Mouse (Mus musculus): ENCODE measurements around the gene Tomm20l. TPM values are rescaled to one million over a fixed set of nuclear protein-coding genes. Genes with fewer than 3 reads are reported as not detected.
"Not testable (repeated sequence)": the region's sequence is repeated elsewhere in the genome, so short reads cannot be mapped to it uniquely, and the experiment has no call there.

Gene Tomm20l
- polyA plus RNA-seq (2015; fragmentation: Nextera tagmentation; extraction: Ambion mirVana) = not detected in 2 replicates

GRCm38 (mm10) chr12:71111331-71111730 is at the start of gene Tomm20l:
TSS of gene Tomm20l (plus strand) at chr12:71111428.
- Histone ChIP-seq H3K36me3 (no peaks in the 10 kb centered on the region), H3K27me3 (peaks cover 8% of the 10 kb centered on the region), H3K27ac (no peak within 1 kb of the TSS), H3K4me1 (peaks cover 10% of the 10 kb centered on the region; the same call in 1 of the 2 replicates), H3K4me2 (peak within 1 kb of the TSS; percentile 60), H3K4me3 (peak within 1 kb of the TSS; percentile 32), H3K9me3 (no peaks in the 10 kb centered on the region), H3K9ac (peak within 1 kb of the TSS; percentile 62)
- WGBS = 6% methylated on average over 33 of the region's 33 CpGs
- no peak for ATAC-seq (ENCODE audit: insufficient number of reproducible peaks, insufficient read depth, low FRiP score, low TSS enrichment, low read depth)

GRCm38 (mm10) chr12:71069846-71070245 is 41.4 kb upstream of the Tomm20l start:
- no peak overlapping the region for H3K4me2 ChIP-seq
- peaks cover 83% of the 10 kb centered on the region for H3K36me3 ChIP-seq
- WGBS = 92% methylated on average over 17 of the region's 17 CpGs
- no peaks in the 10 kb centered on the region for H3K27me3 ChIP-seq
- H3K9me3 ChIP-seq = no peaks in the 10 kb centered on the region
- H3K4me3 ChIP-seq = no peak overlapping the region
- H3K4me1 ChIP-seq = no peaks in the 10 kb centered on the region
- no peak for ATAC-seq (ENCODE audit: insufficient number of reproducible peaks, insufficient read depth, low FRiP score, low TSS enrichment, low read depth)
- no peak overlapping the region for H3K9ac ChIP-seq
- H3K27ac ChIP-seq = no peak overlapping the region

GRCm38 (mm10) chr12:71072048-71072447 is 39.2 kb upstream of the Tomm20l start:
- H3K9ac ChIP-seq = no peak overlapping the region
- no peak overlapping the region for H3K27ac ChIP-seq
- H3K4me3 ChIP-seq = no peak overlapping the region
- peaks cover 85% of the 10 kb centered on the region for H3K36me3 ChIP-seq
- H3K27me3 ChIP-seq = no peaks in the 10 kb centered on the region
- no peak for ATAC-seq (ENCODE audit: insufficient number of reproducible peaks, insufficient read depth, low FRiP score, low TSS enrichment, low read depth)
- 93% methylated on average over 4 of the region's 4 CpGs for WGBS
- no peak overlapping the region for H3K4me2 ChIP-seq
- no peaks in the 10 kb centered on the region for H3K4me1 ChIP-seq
- no peaks in the 10 kb centered on the region for H3K9me3 ChIP-seq

DNA sequence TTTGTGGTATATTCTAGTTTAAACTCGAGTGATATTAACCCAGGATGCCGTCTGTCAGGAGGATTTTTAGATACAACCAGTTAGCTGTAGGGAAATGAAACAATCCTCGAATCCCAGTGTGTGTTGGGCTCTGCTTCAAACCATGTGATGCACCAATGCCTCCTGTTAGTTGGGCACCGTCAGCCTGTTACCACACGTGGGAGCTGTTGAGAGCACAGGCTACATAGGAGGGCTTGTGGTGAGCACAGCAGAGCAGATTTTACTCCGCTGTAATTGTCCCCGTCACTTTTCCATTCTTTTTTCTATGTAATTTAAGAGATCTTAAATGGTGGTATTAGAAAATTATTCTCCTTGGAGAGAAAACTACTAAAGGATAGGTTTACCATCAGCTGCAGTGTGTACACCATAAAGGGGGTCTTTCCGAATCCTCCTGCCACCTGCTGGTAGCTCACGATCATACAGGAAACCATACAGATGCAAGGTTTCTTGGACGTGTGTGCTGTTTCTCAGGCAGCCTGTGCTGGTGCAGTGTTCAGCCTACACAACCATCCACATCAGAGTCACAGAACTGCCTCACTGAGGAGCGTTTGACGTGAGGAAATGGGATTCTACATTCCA is 38.0 kb upstream of the Tomm20l start:
- Histone ChIP-seq H3K4me2 (no peak overlapping the region), H3K27me3 (no peaks in the 10 kb centered on the region), H3K4me1 (no peaks in the 10 kb centered on the region), H3K9ac (no peak overlapping the region), H3K27ac (no peak overlapping the region), H3K4me3 (no peak overlapping the region), H3K9me3 (no peaks in the 10 kb centered on the region), H3K36me3 (peaks cover 73% of the 10 kb centered on the region)
- 63% methylated on average over 12 of the region's 12 CpGs for WGBS
- no peak for ATAC-seq (ENCODE audit: insufficient number of reproducible peaks, insufficient read depth, low FRiP score, low TSS enrichment, low read depth)

DNA sequence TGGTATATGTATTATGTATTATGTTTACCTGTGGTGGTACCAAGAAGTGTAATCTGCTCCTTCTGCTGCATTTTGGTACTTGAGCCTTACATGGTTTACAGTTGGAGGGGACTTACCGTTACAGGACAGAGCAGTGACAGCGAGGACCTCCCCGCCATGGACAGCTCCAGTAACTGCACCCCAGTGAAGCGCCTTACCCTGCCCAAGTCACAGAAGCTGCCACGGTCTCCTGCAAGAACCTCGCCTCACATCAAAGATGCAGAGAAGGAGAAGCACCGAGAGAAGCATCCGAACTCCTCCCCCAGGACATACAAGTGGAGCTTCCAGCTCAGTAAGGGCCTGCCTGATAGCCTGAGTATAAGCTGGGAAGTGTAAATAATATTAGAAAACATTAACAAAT is 24.9 kb upstream of the Tomm20l start:
- Histone ChIP-seq H3K4me2 (no peak overlapping the region), H3K27me3 (no peaks in the 10 kb centered on the region), H3K9ac (no peak overlapping the region), H3K4me1 (no peaks in the 10 kb centered on the region), H3K27ac (no peak overlapping the region), H3K36me3 (peaks cover 24% of the 10 kb centered on the region), H3K9me3 (no peaks in the 10 kb centered on the region), H3K4me3 (no peak overlapping the region)
- WGBS = 87% methylated on average over 8 of the region's 8 CpGs
- no peak for ATAC-seq (ENCODE audit: insufficient number of reproducible peaks, insufficient read depth, low FRiP score, low TSS enrichment, low read depth)

DNA sequence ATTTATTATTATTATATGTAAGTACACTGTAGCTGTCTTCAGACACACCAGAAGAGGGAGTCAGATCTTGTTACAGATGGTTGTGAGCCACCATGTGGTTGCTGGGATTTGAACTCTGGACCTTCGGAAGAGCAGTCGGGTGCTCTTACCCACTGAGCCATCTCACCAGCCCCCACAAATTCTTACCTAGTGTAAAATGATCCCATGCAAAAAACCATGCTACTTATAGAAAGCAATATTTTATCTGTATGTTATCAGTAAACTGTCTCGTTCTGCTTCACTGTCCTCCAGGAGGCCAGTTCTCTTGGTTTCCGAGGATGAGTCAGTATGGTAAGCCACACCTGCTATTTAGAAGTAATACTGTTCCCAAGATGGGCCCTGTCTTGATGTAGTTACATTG is 7.0 kb upstream of the Tomm20l start:
- not testable (repeated sequence) for H3K4me1 ChIP-seq; H3K4me3 ChIP-seq; ATAC-seq (ENCODE audit: insufficient number of reproducible peaks, insufficient read depth, low FRiP score, low TSS enrichment, low read depth); H3K36me3 ChIP-seq; H3K9ac ChIP-seq; H3K27ac ChIP-seq; H3K4me2 ChIP-seq; H3K9me3 ChIP-seq; H3K27me3 ChIP-seq
- 84% methylated on average over 4 of the region's 4 CpGs for WGBS

DNA sequence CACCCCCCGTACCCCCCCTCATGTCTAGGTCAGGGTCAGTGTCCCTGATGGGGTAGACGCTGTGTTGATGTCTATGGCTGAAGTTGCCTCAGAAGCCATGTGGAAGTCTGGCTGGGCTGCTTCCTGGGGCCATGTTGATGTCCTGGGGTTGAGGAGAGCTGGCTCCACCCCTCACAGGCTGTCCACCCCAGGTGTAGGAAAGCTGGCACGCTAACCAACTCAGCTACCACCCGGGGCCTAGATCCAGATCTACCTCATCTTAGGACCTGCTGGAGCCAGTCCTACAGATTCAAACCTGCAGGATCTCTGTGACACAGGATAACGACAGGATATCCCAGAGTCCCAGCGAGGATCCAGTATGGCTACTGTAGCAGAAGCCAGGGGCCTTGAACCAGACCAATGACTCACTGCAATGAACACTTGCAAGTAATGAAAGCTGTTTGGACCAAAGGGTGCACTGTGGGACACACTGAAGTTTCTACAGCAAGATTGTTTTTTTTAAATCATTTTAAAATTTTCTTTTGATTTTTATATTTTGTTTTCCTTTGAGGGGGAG is 3.9 kb upstream of the Tomm20l start:
- Histone ChIP-seq H3K36me3 (no peaks in the 10 kb centered on the region), H3K27ac (no peak overlapping the region), H3K9ac (no peak overlapping the region), H3K4me2 (no peak overlapping the region), H3K4me3 (no peak overlapping the region), H3K4me1 (peaks cover 5% of the 10 kb centered on the region; the same call in 1 of the 2 replicates), H3K9me3 (no peaks in the 10 kb centered on the region), H3K27me3 (peaks cover 8% of the 10 kb centered on the region)
- whole genome bisulfite sequencing = 84% methylated on average over 6 of the region's 6 CpGs
- ATAC-seq (ENCODE audit: insufficient number of reproducible peaks, insufficient read depth, low FRiP score, low TSS enrichment, low read depth) = no peak

GRCm38 (mm10) chr12:71113074-71113473 is 1.8 kb downstream of the Tomm20l start:
- peaks cover 12% of the 10 kb centered on the region; the same call in 1 of the 2 replicates for H3K4me1 ChIP-seq
- H3K27ac ChIP-seq = no peak overlapping the region
- H3K27me3 ChIP-seq = peaks cover 8% of the 10 kb centered on the region
- ATAC-seq (ENCODE audit: insufficient number of reproducible peaks, insufficient read depth, low FRiP score, low TSS enrichment, low read depth) = no peak
- H3K36me3 ChIP-seq = no peaks in the 10 kb centered on the region
- no peak overlapping the region for H3K9ac ChIP-seq
- WGBS = 81% methylated on average over 10 of the region's 10 CpGs
- no peak overlapping the region for H3K4me3 ChIP-seq
- H3K9me3 ChIP-seq = no peaks in the 10 kb centered on the region
- no peak overlapping the region for H3K4me2 ChIP-seq

DNA sequence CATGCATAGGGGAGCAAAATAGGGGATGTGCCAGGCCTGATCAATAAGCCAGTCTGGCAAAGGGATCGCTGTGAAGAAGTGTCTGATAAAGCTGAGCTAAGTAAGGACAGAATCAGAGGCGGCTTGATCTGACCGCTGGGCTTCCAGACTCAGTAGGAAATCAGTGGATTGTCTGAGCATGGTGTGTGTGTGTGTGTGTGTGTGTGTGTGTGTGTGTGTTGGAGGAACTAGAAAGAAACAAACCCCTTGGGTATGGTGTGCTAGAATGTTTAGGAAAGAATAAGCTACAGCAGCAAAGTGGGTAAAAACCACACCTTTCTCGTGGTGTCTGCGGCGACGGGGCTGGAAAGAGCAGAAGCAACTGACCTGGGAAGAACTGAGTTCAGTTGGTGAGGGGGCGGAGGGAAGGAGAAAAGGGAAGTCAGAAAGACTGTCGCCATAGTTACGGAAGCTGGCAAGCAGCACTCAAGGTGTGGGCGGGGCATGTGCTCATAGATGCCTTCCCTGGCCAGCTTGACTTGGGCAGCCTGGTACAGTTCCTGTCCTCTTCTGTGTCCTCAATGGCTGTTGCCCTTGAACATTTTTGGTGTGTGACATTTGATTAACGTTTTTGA is 2.6 kb downstream of the Tomm20l start:
- Histone ChIP-seq H3K4me3 (no peak overlapping the region), H3K36me3 (no peaks in the 10 kb centered on the region), H3K9me3 (no peaks in the 10 kb centered on the region), H3K9ac (no peak overlapping the region), H3K27ac (no peak overlapping the region), H3K4me1 (peaks cover 12% of the 10 kb centered on the region; the same call in 1 of the 2 replicates), H3K4me2 (peak overlapping the region; percentile 29), H3K27me3 (peaks cover 8% of the 10 kb centered on the region)
- ATAC-seq (ENCODE audit: insufficient number of reproducible peaks, insufficient read depth, low FRiP score, low TSS enrichment, low read depth) = no peak
- whole genome bisulfite sequencing = 31% methylated on average over 12 of the region's 12 CpGs

- ATAC-seq (ENCODE audit: insufficient number of reproducible peaks, insufficient read depth, low FRiP score, low TSS enrichment, low read depth) = no peak
- Histone ChIP-seq H3K4me3 (no peak overlapping the region), H3K27me3 (peaks cover 3% of the 10 kb centered on the region; the same call in 1 of the 2 replicates), H3K27ac (no peak overlapping the region), H3K4me1 (peaks cover 9% of the 10 kb centered on the region; the same call in 1 of the 2 replicates), H3K4me2 (no peak overlapping the region), H3K9me3 (no peaks in the 10 kb centered on the region), H3K36me3 (no peaks in the 10 kb centered on the region), H3K9ac (no peak overlapping the region)
- 69% methylated on average over 5 of the region's 5 CpGs for WGBS
These were observed 5.2 kb downstream of the Tomm20l start for GRCm38 (mm10) chr12:71116411-71116810.

GRCm38 (mm10) chr12:71122731-71123130 is 11.5 kb downstream of the Tomm20l start:
- Histone ChIP-seq H3K4me3 (no peak overlapping the region), H3K27me3 (no peaks in the 10 kb centered on the region), H3K4me2 (no peak overlapping the region), H3K9me3 (no peaks in the 10 kb centered on the region), H3K27ac (no peak overlapping the region), H3K4me1 (no peaks in the 10 kb centered on the region), H3K9ac (no peak overlapping the region), H3K36me3 (peaks cover 36% of the 10 kb centered on the region)
- 91% methylated on average over 10 of the region's 10 CpGs for WGBS
- no peak for ATAC-seq (ENCODE audit: insufficient number of reproducible peaks, insufficient read depth, low FRiP score, low TSS enrichment, low read depth)

GRCm38 (mm10) chr12:71123286-71123685 is 12.1 kb downstream of the Tomm20l start:
- no peak overlapping the region for H3K27ac ChIP-seq
- H3K27me3 ChIP-seq = no peaks in the 10 kb centered on the region
- H3K4me2 ChIP-seq = no peak overlapping the region
- ATAC-seq (ENCODE audit: insufficient number of reproducible peaks, insufficient read depth, low FRiP score, low TSS enrichment, low read depth) = no peak
- H3K36me3 ChIP-seq = peaks cover 37% of the 10 kb centered on the region
- H3K9ac ChIP-seq = no peak overlapping the region
- no peaks in the 10 kb centered on the region for H3K9me3 ChIP-seq
- WGBS = 90% methylated on average over 9 of the region's 9 CpGs
- no peak overlapping the region for H3K4me3 ChIP-seq
- H3K4me1 ChIP-seq = no peaks in the 10 kb centered on the region

All from embryonic facial prominence, embryonic 13.5 days (tissue).